29 mouse cellular contexts compared by ENCODE assay signal in the genomic region with DNA sequence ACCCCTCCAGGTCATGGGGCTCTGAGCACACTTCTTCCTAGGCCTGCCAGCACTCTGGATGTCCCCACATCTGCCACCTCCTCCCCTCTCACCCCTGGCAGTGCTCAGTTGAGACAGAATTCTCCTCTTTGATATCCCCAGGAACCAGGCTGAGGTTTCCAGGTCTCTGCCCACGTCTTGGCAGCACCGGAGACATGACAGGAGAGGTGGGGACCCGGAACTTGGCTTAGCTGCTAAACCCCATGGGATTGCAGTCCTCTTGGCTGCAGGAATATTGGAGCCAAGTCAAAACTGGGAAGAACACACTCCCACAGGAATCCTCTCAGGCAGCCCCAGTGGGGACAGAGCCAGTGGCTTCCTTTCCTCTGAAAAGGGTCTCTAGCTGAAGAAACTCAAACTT. TPM values are rescaled to one million over a fixed set of nuclear protein-coding genes. Genes with fewer than 3 reads are reported as not detected.
A peak's percentile ranks its signal among the peaks of the same experiment; 100 is the strongest.
DNase-seq lines count a peak whose midpoint lies in the region; ATAC-seq and TF ChIP-seq lines count a peak whose summit lies in the region.
"Had no signal": no experiment of that assay in that cellular context is flagged by ENCODE, and none has a peak within 500 bp of the region (broad histone marks: within the 10 kb centered on the region; RNA-seq: fewer than 3 reads in every experiment).

No protein-coding gene starts in this region.

- H3K9ac ChIP-seq in forebrain, embryonic 14.5 days (ENCODE audit: low read length), result no peak overlapping the region
- H3K9ac ChIP-seq in heart, embryonic 11.5 days (ENCODE audit: low read depth, low read length), result no peak overlapping the region
- no peak overlapping the region for H3K9ac ChIP-seq in intestine, postnatal 0 days (ENCODE audit: low read depth, low read length)
- H3K9ac ChIP-seq: embryonic facial prominence, embryonic 12.5 days; forebrain, postnatal 0 days; hindbrain, embryonic 15.5 days; liver, embryonic 15.5 days; lung, embryonic 14.5 days; stomach, embryonic 15.5 days had no signal

- no peaks in the 10 kb centered on the region for H3K36me3 ChIP-seq in forebrain, embryonic 10.5 days (replicated peaks)
- H3K36me3 ChIP-seq in forebrain, embryonic 14.5 days (ENCODE audit: control insufficient read depth, insufficient read depth, low read length), result no peaks in the 10 kb centered on the region
- no peaks in the 10 kb centered on the region for H3K36me3 ChIP-seq in heart, embryonic 11.5 days (ENCODE audit: control insufficient read depth, insufficient read depth, low read length)
- H3K36me3 ChIP-seq in intestine, postnatal 0 days (ENCODE audit: control insufficient read depth, insufficient read depth), result no peaks in the 10 kb centered on the region
- H3K36me3 ChIP-seq: embryonic facial prominence, embryonic 12.5 days; hindbrain, embryonic 15.5 days; liver, embryonic 15.5 days; midbrain, embryonic 10.5 days; stomach, embryonic 15.5 days had no signal

- 0 out of 2 replicates have a peak overlapping the region, but pooled peaks have one; percentile 21 for H3K27ac ChIP-seq in forebrain, embryonic 10.5 days
- H3K27ac ChIP-seq in forebrain, embryonic 14.5 days (ENCODE audit: low read depth, low read length), result no peak overlapping the region
- no peak overlapping the region for H3K27ac ChIP-seq in heart, embryonic 11.5 days (ENCODE audit: low read depth, low read length)
- no peak overlapping the region for H3K27ac ChIP-seq in intestine, postnatal 0 days (ENCODE audit: low read depth, low read length)
- H3K27ac ChIP-seq: embryonic facial prominence, embryonic 12.5 days; hindbrain, embryonic 15.5 days; kidney, postnatal 0 days; liver, embryonic 15.5 days; midbrain, embryonic 10.5 days; stomach, embryonic 15.5 days had no signal

- DNase-seq in forebrain, embryonic 10.5 days (ENCODE audit: extremely low spot score, low spot score), result no peak
- no peak for DNase-seq in forebrain, embryonic 14.5 days (ENCODE audit: low spot score)
- peak; percentile 54 to 78 for DNase-seq in heart, adult 18-20 months
- peak; percentile 50 for DNase-seq in 3134 (ENCODE audit: extremely low read depth, insufficient read length, low spot score)
- peak; percentile 65 for DNase-seq in fat pad, adult 2 months (ENCODE audit: extremely low read depth, low read depth, low spot score)
- DNase-seq: adrenal gland, adult 2 months; cerebellum, adult 11-12 months; cerebellum, adult 9-11 months; embryo, embryonic 11 days; forebrain, postnatal 0 days; kidney, adult 8-10 months; layer of hippocampus, postnatal 36 days; liver; lung, embryonic 14.5 days; lung, postnatal 14 days; right cerebral cortex, postnatal 25 days had no signal

- H3K4me3 ChIP-seq in forebrain, embryonic 10.5 days, result no peak overlapping the region
- H3K4me3 ChIP-seq in forebrain, embryonic 14.5 days (ENCODE audit: low read depth, low read length), result no peak overlapping the region
- no peak overlapping the region for H3K4me3 ChIP-seq in heart, embryonic 11.5 days (ENCODE audit: low read depth, low read length)
- H3K4me3 ChIP-seq in intestine, postnatal 0 days (ENCODE audit: low read depth, low read length), result no peak overlapping the region
- H3K4me3 ChIP-seq: embryonic facial prominence, embryonic 12.5 days; hindbrain, embryonic 15.5 days; liver, embryonic 15.5 days; midbrain, embryonic 10.5 days; stomach, embryonic 15.5 days had no signal

- no peaks in the 10 kb centered on the region for H3K9me3 ChIP-seq in forebrain, embryonic 10.5 days
- no peaks in the 10 kb centered on the region for H3K9me3 ChIP-seq in forebrain, embryonic 14.5 days (replicated peaks; ENCODE audit: control insufficient read depth, low read length)
- H3K9me3 ChIP-seq in heart, embryonic 11.5 days (replicated peaks; ENCODE audit: control insufficient read depth, low read length), result no peaks in the 10 kb centered on the region
- H3K9me3 ChIP-seq in intestine, postnatal 0 days (ENCODE audit: control insufficient read depth), result no peaks in the 10 kb centered on the region
- H3K9me3 ChIP-seq: embryonic facial prominence, embryonic 12.5 days; hindbrain, embryonic 15.5 days; liver, embryonic 15.5 days; midbrain, embryonic 10.5 days; stomach, embryonic 15.5 days had no signal

- TF ChIP-seq CTCF in intestine, postnatal 0 days (IDR thresholded peaks at IDR 0.05; ENCODE audit: low read depth), result no peak

- H3K27me3 ChIP-seq in forebrain, embryonic 10.5 days (ENCODE audit: poor library complexity, severe bottlenecking), result no peaks in the 10 kb centered on the region
- no peaks in the 10 kb centered on the region for H3K27me3 ChIP-seq in forebrain, embryonic 14.5 days (replicated peaks; ENCODE audit: control insufficient read depth, insufficient read depth, low read length)
- no peaks in the 10 kb centered on the region; the same call in 1 of the 2 replicates for H3K27me3 ChIP-seq in heart, embryonic 11.5 days (ENCODE audit: control insufficient read depth, insufficient read depth, low read length)
- H3K27me3 ChIP-seq in intestine, postnatal 0 days (replicated peaks; ENCODE audit: control insufficient read depth, insufficient read depth, low read length), result no peaks in the 10 kb centered on the region
- H3K27me3 ChIP-seq: embryonic facial prominence, embryonic 12.5 days; hindbrain, embryonic 15.5 days; liver, embryonic 15.5 days; stomach, embryonic 15.5 days had no signal

- no peak overlapping the region for H3K4me2 ChIP-seq in forebrain, embryonic 14.5 days (ENCODE audit: low read length)
- H3K4me2 ChIP-seq in heart, embryonic 11.5 days, result no peak overlapping the region
- H3K4me2 ChIP-seq in intestine, postnatal 0 days (replicated peaks; ENCODE audit: low read depth), result no peak overlapping the region
- H3K4me2 ChIP-seq: embryonic facial prominence, embryonic 12.5 days; hindbrain, embryonic 15.5 days; liver, embryonic 15.5 days; lung, embryonic 14.5 days; stomach, embryonic 15.5 days had no signal

- 89% methylated on average over 3 of the region's 3 CpGs for WGBS in forebrain, embryonic 10.5 days
- WGBS in forebrain, embryonic 14.5 days, result 79% methylated on average over 3 of the region's 3 CpGs
- 61% methylated on average over 3 of the region's 3 CpGs for WGBS in heart, embryonic 11.5 days (ENCODE audit: insufficient replicate concordance)
- 69% methylated on average over 3 of the region's 3 CpGs for WGBS in intestine, postnatal 0 days

- peaks cover 15% of the 10 kb centered on the region for H3K4me1 ChIP-seq in forebrain, embryonic 10.5 days
- no peaks in the 10 kb centered on the region for H3K4me1 ChIP-seq in forebrain, embryonic 14.5 days (ENCODE audit: control insufficient read depth, insufficient read depth, low read length)
- peaks cover 3% of the 10 kb centered on the region; the same call in 1 of the 2 replicates for H3K4me1 ChIP-seq in heart, embryonic 11.5 days (ENCODE audit: control insufficient read depth, insufficient read depth, low read length)
- H3K4me1 ChIP-seq in intestine, postnatal 0 days (replicated peaks; ENCODE audit: control insufficient read depth, insufficient read depth, low read length), result no peaks in the 10 kb centered on the region
- H3K4me1 ChIP-seq: stomach, embryonic 15.5 days had no signal

- ATAC-seq in forebrain, embryonic 14.5 days, result no peak
- no peak for ATAC-seq in heart, embryonic 11.5 days (replicated peaks; ENCODE audit: insufficient number of reproducible peaks, low FRiP score, low TSS enrichment)
- no peak for ATAC-seq in intestine, postnatal 0 days
- ATAC-seq: CD4-positive, CD25-positive, alpha-beta regulatory T cell, adult 4 months; forebrain, postnatal 0 days; midbrain, embryonic 16.5 days had no signal

RNA-seq across cellular contexts. Expression of gene Fbln2, which starts 24.4 kb away (rescaled TPM):
- polyA plus RNA-seq in forebrain, embryonic 10.5 days (2016; fragmentation: Nextera tagmentation; extraction: Ambion mirVana), result 30.5 and 35.4 TPM in 2 replicates
- 7.3 and 12.8 TPM in 2 replicates for polyA plus RNA-seq in forebrain, embryonic 14.5 days (2014; fragmentation: Nextera tagmentation; extraction: Ambion mirVana)
- 10 to 100 TPM; 42.0 to 43.1 TPM for total RNA-seq in heart, adult 18-20 months (2021)
- 105 and 137 TPM in 2 replicates for polyA plus RNA-seq in heart, embryonic 11.5 days (2014; fragmentation: Nextera tagmentation; extraction: Ambion mirVana)
- polyA plus RNA-seq in intestine, postnatal 0 days (2015; fragmentation: Nextera tagmentation; extraction: Ambion mirVana), result 19.5 and 24.1 TPM in 2 replicates
- total RNA-seq: hematopoietic stem cell, adult 5-6 weeks; megakaryocyte progenitor cell, adult 5-6 weeks; neutrophil, adult 5-6 weeks had no signal

RNA-seq across cellular contexts. Expression of gene Hdac11, which starts 31.4 kb away (rescaled TPM):
- polyA plus RNA-seq in forebrain, embryonic 10.5 days (2016; fragmentation: Nextera tagmentation; extraction: Ambion mirVana), result 9.5 and 9.8 TPM in 2 replicates
- polyA plus RNA-seq in forebrain, embryonic 14.5 days (2014; fragmentation: Nextera tagmentation; extraction: Ambion mirVana), result 24.5 and 26.1 TPM in 2 replicates
- 10 to 100 TPM; 20.9 to 21.3 TPM for total RNA-seq in heart, adult 18-20 months (2021)
- polyA plus RNA-seq in heart, embryonic 11.5 days (2014; fragmentation: Nextera tagmentation; extraction: Ambion mirVana), result 7.9 TPM in 2 replicates
- 4.2 and 4.8 TPM in 2 replicates for polyA plus RNA-seq in intestine, postnatal 0 days (2015; fragmentation: Nextera tagmentation; extraction: Ambion mirVana)

Comparison
In these comparisons a context has a peak if more than half of its experiments do, and no peak if none do; other contexts are left out.
1. DNase-seq: peak in heart, adult 18-20 months (2 of 2), 3134 (single experiment) and fat pad, adult 2 months (single experiment); none in forebrain, embryonic 10.5 days (single experiment) and forebrain, embryonic 14.5 days (single experiment).